Mouse (Mus musculus) liver, adult 2 months (tissue): ENCODE results near the gene Ets2.

Source experiments
- CTCF ChIP-seq: fragments of 200-500 bp; IDR thresholded peaks from 2 replicates; pipeline ENCODE4 v1.5.1; 2011; ENCODE audit warnings: low read depth, low read length, control low read depth
- POLR2A ChIP-seq: fragments of 200-500 bp; IDR thresholded peaks from 2 replicates; pipeline ENCODE4 v1.6.1; 2011; ENCODE audit warnings: low read length, control low read depth; ENCODE audit not compliant: insufficient read depth; ENCODE audit errors: extremely low read depth

GRCm38 (mm10) chr16:95657756-95658155, 44.1 kb upstream of the Ets2 start:
- TF ChIP-seq CTCF (peak; percentile 48), POLR2A (no peak)
